Mouse (Mus musculus) left cerebral cortex, adult 9 months (tissue): ENCODE results near the gene Gm21170.
"Not testable (repeated sequence)": the region's sequence is repeated elsewhere in the genome, so short reads cannot be mapped to it uniquely, and the experiment has no call there.

Source experiments
- DNase-seq, 2 experiments: peaks; one replicate each; pipeline ENCODE4 v3.0.0; 2022; ENCODE audit warnings: low spot score in 2 of 2

The Gm21170 gene

DNA sequence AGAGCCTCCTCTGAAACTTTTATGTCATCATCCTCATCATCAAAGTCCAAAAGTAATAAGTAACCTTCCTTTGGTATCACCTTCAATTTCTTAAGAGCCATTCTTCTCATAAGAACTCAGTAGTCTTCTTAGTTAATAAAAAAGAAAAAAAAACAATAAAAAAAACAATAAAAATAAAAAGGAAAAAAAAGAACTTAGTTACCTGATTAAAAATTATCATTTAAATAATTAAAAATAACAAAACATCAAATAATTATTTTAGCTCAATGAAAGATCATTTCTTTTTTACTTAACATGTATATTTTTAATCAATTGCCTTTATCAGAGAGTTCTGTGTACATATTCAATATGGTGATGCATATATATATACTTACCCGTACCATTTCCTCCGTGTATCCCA lies at the start of gene Gm21170:
Gene Gm21170, minus strand, starts transcription at position 101 of the 400 bp plus-strand sequence.
- DNase-seq, result not testable (repeated sequence)
